Mouse (Mus musculus): ENCODE measurements at regions not wholly inside any gene's neighbourhood (a gene's known extent, or its start where the extent isn't known, plus 50 kb on each side); places are given as distances from the start of the nearest gene placed in this dataset.
A peak's percentile ranks its signal among the peaks of the same experiment; 100 is the strongest.
"Not testable (repeated sequence)": the region's sequence is repeated elsewhere in the genome, so short reads cannot be mapped to it uniquely, and the experiment has no call there.

DNA sequence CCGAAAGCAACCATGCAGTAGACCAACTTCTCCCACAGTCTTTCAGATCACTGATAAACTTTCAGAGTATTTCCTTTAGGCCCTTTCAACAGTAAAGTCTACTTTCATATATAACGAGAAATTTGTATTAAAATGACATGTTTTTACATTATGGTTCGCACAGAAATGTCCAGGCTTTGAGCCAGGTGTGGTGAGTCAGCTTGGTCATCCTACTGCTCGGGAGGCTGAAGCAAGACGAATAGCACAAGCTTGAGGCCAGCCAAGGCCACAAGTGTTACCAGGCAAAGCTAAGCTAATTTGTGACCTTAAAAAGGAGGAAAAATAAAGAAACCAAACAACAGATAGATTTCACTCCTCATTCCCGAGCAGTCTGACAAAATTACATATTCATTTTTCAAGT, 197.0 kb upstream of the Olfr1324 start:
- H3K36me3 ChIP-seq (ENCODE audit: control insufficient read depth, insufficient read depth, low read length): no peaks in the 10 kb centered on the region
- no peak overlapping the region for H3K27ac ChIP-seq (ENCODE audit: low read depth, low read length)
- no peaks in the 10 kb centered on the region for H3K9me3 ChIP-seq (replicated peaks; ENCODE audit: control insufficient read depth, low read length)
- 79% methylated on average over 6 of the region's 6 CpGs for WGBS (ENCODE audit: insufficient replicate concordance)
- ATAC-seq (replicated peaks; ENCODE audit: insufficient number of reproducible peaks, low FRiP score, low TSS enrichment): no peak
- H3K4me2 ChIP-seq: no peak overlapping the region
- H3K9ac ChIP-seq (ENCODE audit: low read depth, low read length): no peak overlapping the region
- H3K4me3 ChIP-seq (ENCODE audit: low read depth, low read length): no peak overlapping the region
- H3K27me3 ChIP-seq (ENCODE audit: control insufficient read depth, insufficient read depth, low read length): no peaks in the 10 kb centered on the region
- H3K4me1 ChIP-seq (ENCODE audit: control insufficient read depth, insufficient read depth, low read length): no peaks in the 10 kb centered on the region

DNA sequence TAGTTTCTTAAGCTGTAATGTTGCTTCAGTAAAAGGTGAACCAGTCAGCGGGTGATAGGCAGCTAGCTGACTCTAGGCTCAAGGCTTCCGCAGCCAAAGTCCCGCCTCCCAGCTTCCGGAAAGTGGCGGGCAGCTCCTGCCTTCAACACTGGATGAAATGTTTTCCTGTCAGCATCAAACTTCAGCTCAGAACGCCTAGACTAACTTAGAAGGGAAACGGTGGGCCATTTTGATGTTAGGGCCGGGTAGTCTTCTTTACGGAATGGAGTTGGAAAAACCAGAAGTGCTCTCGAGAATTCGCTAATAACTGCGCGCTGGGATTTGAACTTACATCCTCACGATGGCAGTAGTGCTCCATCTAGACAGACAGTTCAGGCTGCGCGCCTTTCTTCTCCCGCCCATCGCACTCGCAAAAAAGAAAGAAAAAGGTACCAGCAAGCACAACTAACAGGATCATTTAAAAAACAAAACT, 194.7 kb upstream of the Olfr1324 start:
- H3K9me3 ChIP-seq (replicated peaks; ENCODE audit: control insufficient read depth, low read length): no peaks in the 10 kb centered on the region
- no peaks in the 10 kb centered on the region for H3K36me3 ChIP-seq (ENCODE audit: control insufficient read depth, insufficient read depth, low read length)
- no peaks in the 10 kb centered on the region for H3K27me3 ChIP-seq (ENCODE audit: control insufficient read depth, insufficient read depth, low read length)
- H3K9ac ChIP-seq (ENCODE audit: low read depth, low read length): no peak overlapping the region
- H3K27ac ChIP-seq (ENCODE audit: low read depth, low read length): no peak overlapping the region
- no peaks in the 10 kb centered on the region for H3K4me1 ChIP-seq (ENCODE audit: control insufficient read depth, insufficient read depth, low read length)
- WGBS (ENCODE audit: insufficient replicate concordance): 64% methylated on average over 19 of the region's 19 CpGs
- ATAC-seq (replicated peaks; ENCODE audit: insufficient number of reproducible peaks, low FRiP score, low TSS enrichment): no peak
- peak overlapping the region; percentile 19; the same call in 1 of the 2 replicates for H3K4me3 ChIP-seq (ENCODE audit: low read depth, low read length)
- H3K4me2 ChIP-seq: no peak overlapping the region

DNA sequence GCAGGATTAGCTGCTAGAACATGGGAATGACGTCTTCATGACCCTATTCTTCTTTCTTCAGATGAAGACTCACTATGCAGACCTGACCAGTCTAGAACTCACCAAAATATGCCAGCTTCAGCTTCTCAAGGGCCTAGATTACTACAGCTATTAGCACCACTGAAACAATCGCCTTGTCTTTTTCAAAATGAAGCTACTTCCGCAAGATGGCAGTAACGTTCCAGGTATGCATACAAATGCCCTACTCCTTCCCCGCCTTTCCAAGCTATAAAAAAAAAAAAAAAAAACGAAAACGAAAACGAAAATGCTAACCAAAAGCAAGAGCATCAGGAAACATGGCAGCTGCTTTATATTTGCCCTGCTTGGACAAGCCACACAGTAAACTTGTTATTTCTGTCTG, 192.6 kb upstream of the Olfr1324 start:
- 59% methylated on average over 8 of the region's 8 CpGs for whole genome bisulfite sequencing (ENCODE audit: insufficient replicate concordance)
- Histone ChIP-seq H3K9me3 (replicated peaks; ENCODE audit: control insufficient read depth, low read length) (no peaks in the 10 kb centered on the region), H3K4me2 (no peak overlapping the region), H3K4me3 (ENCODE audit: low read depth, low read length) (no peak overlapping the region), H3K27ac (ENCODE audit: low read depth, low read length) (no peak overlapping the region), H3K9ac (ENCODE audit: low read depth, low read length) (no peak overlapping the region), H3K36me3 (ENCODE audit: control insufficient read depth, insufficient read depth, low read length) (no peaks in the 10 kb centered on the region), H3K4me1 (ENCODE audit: control insufficient read depth, insufficient read depth, low read length) (no peaks in the 10 kb centered on the region), H3K27me3 (ENCODE audit: control insufficient read depth, insufficient read depth, low read length) (no peaks in the 10 kb centered on the region)
- ATAC-seq (replicated peaks; ENCODE audit: insufficient number of reproducible peaks, low FRiP score, low TSS enrichment): no peak

DNA sequence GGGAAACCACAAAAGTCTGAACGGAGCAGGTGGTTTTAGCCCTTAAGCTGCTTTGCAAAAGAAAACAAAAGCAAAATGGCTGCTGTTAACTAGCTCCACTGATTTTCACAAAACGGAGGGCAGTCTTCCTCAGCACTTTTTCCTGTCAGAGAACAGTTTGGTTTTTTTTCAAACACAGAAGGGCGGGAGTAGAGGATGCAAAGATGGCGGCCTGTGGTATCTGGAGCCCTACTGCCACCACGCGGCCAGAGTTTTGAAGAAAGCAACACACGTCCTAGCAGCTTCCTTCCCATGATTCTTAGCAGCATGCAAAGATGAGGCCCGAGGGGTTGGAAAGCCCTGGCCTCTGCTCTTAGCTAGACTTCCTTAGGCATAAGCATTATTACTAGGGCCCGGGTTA, 191.6 kb upstream of the Olfr1324 start:
- no peak overlapping the region for H3K27ac ChIP-seq (ENCODE audit: low read depth, low read length)
- no peak overlapping the region for H3K4me2 ChIP-seq
- no peaks in the 10 kb centered on the region for H3K9me3 ChIP-seq (replicated peaks; ENCODE audit: control insufficient read depth, low read length)
- H3K9ac ChIP-seq (ENCODE audit: low read depth, low read length): no peak overlapping the region
- no peaks in the 10 kb centered on the region for H3K36me3 ChIP-seq (ENCODE audit: control insufficient read depth, insufficient read depth, low read length)
- no peaks in the 10 kb centered on the region for H3K27me3 ChIP-seq (ENCODE audit: control insufficient read depth, insufficient read depth, low read length)
- ATAC-seq (replicated peaks; ENCODE audit: insufficient number of reproducible peaks, low FRiP score, low TSS enrichment): no peak
- no peaks in the 10 kb centered on the region for H3K4me1 ChIP-seq (ENCODE audit: control insufficient read depth, insufficient read depth, low read length)
- H3K4me3 ChIP-seq (ENCODE audit: low read depth, low read length): no peak overlapping the region
- 54% methylated on average over 9 of the region's 9 CpGs for WGBS (ENCODE audit: insufficient replicate concordance)

DNA sequence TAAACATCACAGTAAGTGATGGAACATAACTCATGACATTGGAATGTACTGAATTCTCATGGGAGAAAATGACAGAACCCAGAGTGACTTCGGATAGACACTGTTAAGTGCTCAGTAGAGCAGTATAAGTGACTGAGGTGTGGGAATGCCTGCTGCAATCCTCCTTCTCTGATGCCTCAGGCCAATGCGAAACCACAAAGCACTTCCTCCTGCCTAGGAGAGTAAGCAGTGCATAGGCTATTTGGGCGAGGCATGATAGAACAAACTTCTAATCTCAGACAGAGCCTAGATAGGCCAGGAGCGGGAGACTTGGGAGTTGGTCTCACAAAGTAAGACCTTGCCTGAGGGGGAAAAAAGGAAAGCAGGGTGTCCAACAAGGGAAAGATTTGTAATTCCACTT, 190.6 kb upstream of the Olfr1324 start:
- no peak for ATAC-seq (replicated peaks; ENCODE audit: insufficient number of reproducible peaks, low FRiP score, low TSS enrichment)
- no peaks in the 10 kb centered on the region for H3K4me1 ChIP-seq (ENCODE audit: control insufficient read depth, insufficient read depth, low read length)
- H3K27ac ChIP-seq (ENCODE audit: low read depth, low read length): no peak overlapping the region
- H3K4me3 ChIP-seq (ENCODE audit: low read depth, low read length): no peak overlapping the region
- 78% methylated on average over 4 of the region's 4 CpGs for whole genome bisulfite sequencing (ENCODE audit: insufficient replicate concordance)
- H3K27me3 ChIP-seq (ENCODE audit: control insufficient read depth, insufficient read depth, low read length): no peaks in the 10 kb centered on the region
- H3K9me3 ChIP-seq (replicated peaks; ENCODE audit: control insufficient read depth, low read length): no peaks in the 10 kb centered on the region
- H3K36me3 ChIP-seq (ENCODE audit: control insufficient read depth, insufficient read depth, low read length): no peaks in the 10 kb centered on the region
- no peak overlapping the region for H3K9ac ChIP-seq (ENCODE audit: low read depth, low read length)
- no peak overlapping the region for H3K4me2 ChIP-seq

DNA sequence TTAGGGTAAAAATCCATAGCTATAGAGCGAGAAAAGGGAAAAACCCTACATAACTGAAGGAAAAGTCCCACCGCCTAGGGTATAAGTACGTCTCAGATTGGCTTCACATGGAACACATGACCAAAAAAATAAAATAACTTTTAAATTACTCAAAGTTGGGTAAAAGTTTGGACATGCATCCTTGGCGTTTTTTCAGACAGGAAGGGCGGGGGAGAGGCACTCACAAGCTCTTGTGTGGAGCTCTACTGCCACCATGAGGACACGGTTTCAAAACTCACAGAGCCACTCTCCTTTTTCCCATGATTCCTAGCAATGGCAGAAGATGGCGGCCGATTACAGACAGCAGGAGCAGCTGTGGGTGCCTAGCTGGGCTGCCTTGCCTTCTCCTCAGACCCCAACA, 188.6 kb upstream of the Olfr1324 start:
- H3K4me3 ChIP-seq (ENCODE audit: low read depth, low read length); H3K36me3 ChIP-seq (ENCODE audit: control insufficient read depth, insufficient read depth, low read length); H3K4me1 ChIP-seq (ENCODE audit: control insufficient read depth, insufficient read depth, low read length); H3K9me3 ChIP-seq (replicated peaks; ENCODE audit: control insufficient read depth, low read length); H3K27ac ChIP-seq (ENCODE audit: low read depth, low read length); H3K27me3 ChIP-seq (ENCODE audit: control insufficient read depth, insufficient read depth, low read length); H3K9ac ChIP-seq (ENCODE audit: low read depth, low read length); ATAC-seq (replicated peaks; ENCODE audit: insufficient number of reproducible peaks, low FRiP score, low TSS enrichment): not testable (repeated sequence)
- 67% methylated on average over 8 of the region's 8 CpGs for WGBS (ENCODE audit: insufficient replicate concordance)
- H3K4me2 ChIP-seq: peak overlapping the region; percentile 37; the same call in 1 of the 2 replicates

DNA sequence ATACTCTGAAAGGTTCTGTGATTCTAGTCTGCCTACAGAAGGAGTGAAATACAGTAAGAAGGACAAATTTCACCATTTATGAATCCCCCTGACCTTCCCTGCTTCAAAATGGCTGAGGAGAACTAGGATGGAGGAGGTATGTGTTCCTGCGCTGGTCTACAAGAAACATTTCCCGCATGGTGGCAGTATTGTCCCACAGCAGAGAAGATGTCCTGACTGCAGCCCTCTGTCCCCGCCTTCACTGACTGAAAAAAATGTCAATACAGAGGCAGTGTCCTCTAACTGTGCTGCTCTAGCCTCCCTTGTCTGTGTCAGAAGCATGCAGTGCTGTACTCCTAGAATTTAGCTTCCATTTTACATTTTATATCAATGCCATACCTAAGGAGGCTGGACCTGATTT, 186.6 kb upstream of the Olfr1324 start:
- ATAC-seq (replicated peaks; ENCODE audit: insufficient number of reproducible peaks, low FRiP score, low TSS enrichment); H3K9me3 ChIP-seq (replicated peaks; ENCODE audit: control insufficient read depth, low read length); H3K36me3 ChIP-seq (ENCODE audit: control insufficient read depth, insufficient read depth, low read length); H3K27ac ChIP-seq (ENCODE audit: low read depth, low read length); H3K9ac ChIP-seq (ENCODE audit: low read depth, low read length); H3K27me3 ChIP-seq (ENCODE audit: control insufficient read depth, insufficient read depth, low read length); H3K4me1 ChIP-seq (ENCODE audit: control insufficient read depth, insufficient read depth, low read length): not testable (repeated sequence)
- Histone ChIP-seq H3K4me2 (0 out of 2 replicates have a peak overlapping the region, but pooled peaks have one; percentile 19), H3K4me3 (ENCODE audit: low read depth, low read length) (peak overlapping the region; percentile 22; the same call in 1 of the 2 replicates)
- 58% methylated on average over 3 of the region's 3 CpGs for WGBS (ENCODE audit: insufficient replicate concordance)

DNA sequence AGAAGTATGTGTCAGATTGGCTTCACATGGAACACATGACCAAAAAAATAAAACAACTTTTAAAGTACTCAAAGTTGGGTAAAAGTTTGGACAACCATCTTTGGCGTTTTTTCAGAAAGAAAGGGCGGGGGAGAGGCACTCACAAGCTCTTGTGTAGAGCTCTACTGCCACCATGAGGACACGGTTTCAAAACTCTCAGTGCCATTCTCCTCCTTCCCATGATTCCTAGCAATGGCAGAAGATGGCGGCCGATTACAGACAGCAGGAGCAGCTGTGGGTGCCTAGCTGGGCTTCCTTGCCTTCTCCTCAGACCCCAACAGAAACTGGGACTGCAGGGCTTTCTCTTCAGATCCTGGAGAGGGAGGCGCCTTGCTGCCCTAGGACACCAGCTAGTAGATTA, 186.1 kb upstream of the Olfr1324 start:
- Histone ChIP-seq H3K4me2 (0 out of 2 replicates have a peak overlapping the region, but pooled peaks have one; percentile 19), H3K4me3 (ENCODE audit: low read depth, low read length) (peak overlapping the region; percentile 22; the same call in 1 of the 2 replicates)
- H3K27me3 ChIP-seq (ENCODE audit: control insufficient read depth, insufficient read depth, low read length); H3K9ac ChIP-seq (ENCODE audit: low read depth, low read length); H3K36me3 ChIP-seq (ENCODE audit: control insufficient read depth, insufficient read depth, low read length); H3K4me1 ChIP-seq (ENCODE audit: control insufficient read depth, insufficient read depth, low read length); H3K27ac ChIP-seq (ENCODE audit: low read depth, low read length); H3K9me3 ChIP-seq (replicated peaks; ENCODE audit: control insufficient read depth, low read length); ATAC-seq (replicated peaks; ENCODE audit: insufficient number of reproducible peaks, low FRiP score, low TSS enrichment): not testable (repeated sequence)
- 64% methylated on average over 6 of the region's 6 CpGs for WGBS (ENCODE audit: insufficient replicate concordance)

DNA sequence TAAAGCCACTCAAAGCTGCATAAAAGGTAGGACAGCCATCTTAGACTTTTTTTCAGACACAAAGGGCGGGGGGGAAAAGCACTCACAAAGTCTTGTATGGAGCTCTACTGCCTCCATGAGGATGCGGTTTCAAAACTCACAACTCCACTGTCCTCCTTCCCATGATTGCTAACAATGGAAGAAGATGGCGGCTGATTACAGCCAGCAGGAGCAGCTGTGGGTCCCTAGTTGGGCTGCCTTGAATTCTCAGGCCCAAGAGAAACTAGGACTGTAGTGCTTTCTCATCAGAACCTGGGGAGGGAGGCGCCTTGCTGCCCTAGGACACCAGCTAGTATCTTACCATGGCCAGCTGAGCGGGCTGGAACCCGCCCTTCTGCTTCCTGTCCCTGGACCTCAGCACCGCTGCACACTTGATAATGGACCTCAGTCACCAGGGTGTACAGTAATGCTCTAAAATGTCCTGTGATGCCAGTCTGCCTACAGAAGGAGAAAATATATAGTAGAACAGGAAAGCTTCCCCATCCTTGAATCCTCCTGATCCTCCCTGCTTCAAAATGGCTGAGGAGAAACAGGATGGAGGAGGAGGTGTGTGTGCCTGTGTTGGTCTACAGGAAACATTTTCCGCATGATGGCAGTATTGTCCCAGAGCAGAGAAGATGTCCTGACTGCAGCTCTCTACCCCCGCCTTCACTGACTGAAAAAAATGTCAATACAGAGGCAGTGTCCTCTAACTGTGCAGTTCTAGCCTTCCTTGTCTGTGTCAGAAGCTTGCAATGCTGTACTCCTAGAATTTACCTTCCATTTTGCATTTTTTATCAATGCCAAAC, 183.7 kb upstream of the Olfr1324 start:
- Histone ChIP-seq H3K27me3 (ENCODE audit: control insufficient read depth, insufficient read depth, low read length) (no peaks in the 10 kb centered on the region), H3K9me3 (replicated peaks; ENCODE audit: control insufficient read depth, low read length) (no peaks in the 10 kb centered on the region), H3K4me2 (peak overlapping the region; percentile 19), H3K4me1 (ENCODE audit: control insufficient read depth, insufficient read depth, low read length) (no peaks in the 10 kb centered on the region), H3K4me3 (ENCODE audit: low read depth, low read length) (peak overlapping the region; percentile 22), H3K27ac (ENCODE audit: low read depth, low read length) (0 out of 2 replicates have a peak overlapping the region, but pooled peaks have one; percentile 10), H3K36me3 (ENCODE audit: control insufficient read depth, insufficient read depth, low read length) (0 out of 2 replicates have a peak, but pooled peaks cover 2% of the 10 kb centered on the region), H3K9ac (ENCODE audit: low read depth, low read length) (no peak overlapping the region)
- no peak for ATAC-seq (replicated peaks; ENCODE audit: insufficient number of reproducible peaks, low FRiP score, low TSS enrichment)
- 58% methylated on average over 9 of the region's 9 CpGs for WGBS (ENCODE audit: insufficient replicate concordance)

Data from heart, embryonic 11.5 days (tissue).